Mouse (Mus musculus): ENCODE data around the gene Fsd2. TPM values are rescaled to one million over a fixed set of nuclear protein-coding genes. Genes with fewer than 3 reads are reported as not detected.
A peak's percentile ranks its signal among the peaks of the same experiment; 100 is the strongest.

The Fsd2 gene
- total and polyA plus RNA-seq, 2 experiments from 2014 or later, result 93.7 to 99.0 TPM

DNA sequence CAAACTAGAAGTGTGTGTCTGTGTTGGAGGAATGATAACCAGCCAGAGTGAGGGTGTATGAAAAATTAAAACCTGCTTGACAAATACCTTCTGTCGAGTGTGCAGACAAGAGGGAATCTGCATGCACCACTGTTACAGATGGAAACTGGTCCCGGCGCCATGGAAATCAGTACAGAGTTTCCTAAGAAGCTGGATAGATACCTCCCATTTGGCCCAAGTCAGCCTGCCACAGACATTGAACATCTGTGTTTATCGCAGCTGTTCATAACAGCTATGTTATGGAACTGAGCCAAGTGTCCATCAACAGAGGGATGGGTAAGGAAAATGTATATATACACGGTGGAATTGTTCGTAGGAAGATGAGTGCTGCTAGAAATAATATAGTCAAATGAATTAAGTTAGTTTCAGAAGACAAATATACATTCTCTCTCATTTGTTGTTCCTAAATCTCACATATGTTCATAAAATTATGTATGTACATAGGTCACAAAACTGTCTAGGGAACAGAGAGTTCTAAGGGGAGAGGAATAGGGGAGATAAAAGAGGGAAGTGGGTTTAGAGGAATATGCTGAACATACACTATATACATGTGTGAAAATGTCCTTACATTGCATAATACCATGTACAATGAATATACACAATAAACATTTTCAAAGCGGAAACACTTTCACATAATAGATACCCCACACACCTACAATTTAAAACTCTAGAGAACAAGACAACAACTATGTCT, 9.3 kb downstream of the Fsd2 start:
- H3K27me3 ChIP-seq (ENCODE audit: control insufficient read depth, insufficient read depth, low read length), result no peaks in the 10 kb centered on the region
- H3K4me1 ChIP-seq (ENCODE audit: control insufficient read depth, insufficient read depth), result peaks cover 10% of the 10 kb centered on the region
- ATAC-seq (ENCODE audit: insufficient read depth, low read depth) (no peak), DNase-seq (ENCODE audit: low spot score) (no peak)
- 0 out of 2 replicates have a peak, but pooled peaks cover 20% of the 10 kb centered on the region for H3K36me3 ChIP-seq (replicated peaks; ENCODE audit: control insufficient read depth, insufficient read depth, low read length)
- no peak overlapping the region for H3K4me2 ChIP-seq (ENCODE audit: low read depth, low read length)
- no peaks in the 10 kb centered on the region for H3K9me3 ChIP-seq (replicated peaks; ENCODE audit: control insufficient read depth, low read length)
- WGBS, result 38% methylated on average over 7 of the region's 7 CpGs
- no peak overlapping the region for H3K27ac ChIP-seq (ENCODE audit: low read depth)
- H3K9ac ChIP-seq (replicated peaks; ENCODE audit: low read depth, low read length), result no peak overlapping the region
- H3K4me3 ChIP-seq (ENCODE audit: low read depth, low read length), result no peak overlapping the region
- TF ChIP-seq EP300 (IDR thresholded peaks at IDR 0.05; ENCODE audit: low read depth), result no peak
- TF ChIP-seq CTCF (IDR thresholded peaks at IDR 0.05; ENCODE audit: low read depth), result no peak

DNA sequence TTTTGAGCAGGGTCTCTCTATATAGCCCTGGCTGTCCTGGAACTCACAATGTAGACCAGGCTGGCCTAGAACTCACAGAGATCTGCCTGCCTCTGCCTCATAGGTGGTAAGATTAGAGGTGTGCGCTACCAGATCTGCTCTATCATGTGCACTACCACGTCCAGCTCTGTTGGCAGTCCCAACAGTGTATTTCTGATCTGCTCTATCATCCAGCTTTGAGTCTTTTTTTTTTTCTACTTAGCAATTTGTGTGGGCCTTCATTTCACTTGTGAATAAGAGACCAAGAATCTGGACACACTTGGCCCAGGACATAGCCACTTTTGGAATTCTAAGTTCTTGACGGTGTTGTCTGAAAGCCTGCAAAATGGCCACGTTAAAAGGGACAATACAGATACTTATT, 9.9 kb downstream of the Fsd2 start:
- Histone ChIP-seq H3K4me3 (ENCODE audit: low read depth, low read length) (no peak overlapping the region), H3K36me3 (replicated peaks; ENCODE audit: control insufficient read depth, insufficient read depth, low read length) (0 out of 2 replicates have a peak, but pooled peaks cover 21% of the 10 kb centered on the region), H3K9me3 (replicated peaks; ENCODE audit: control insufficient read depth, low read length) (no peaks in the 10 kb centered on the region), H3K27ac (ENCODE audit: low read depth) (no peak overlapping the region), H3K27me3 (ENCODE audit: control insufficient read depth, insufficient read depth, low read length) (no peaks in the 10 kb centered on the region), H3K9ac (replicated peaks; ENCODE audit: low read depth, low read length) (no peak overlapping the region), H3K4me1 (ENCODE audit: control insufficient read depth, insufficient read depth) (peaks cover 10% of the 10 kb centered on the region), H3K4me2 (ENCODE audit: low read depth, low read length) (no peak overlapping the region)
- TF ChIP-seq EP300 (IDR thresholded peaks at IDR 0.05; ENCODE audit: low read depth) (no peak), CTCF (IDR thresholded peaks at IDR 0.05; ENCODE audit: low read depth) (no peak)
- 60% methylated on average over 4 of the region's 4 CpGs for WGBS
- DNase-seq (ENCODE audit: low spot score) (no peak), ATAC-seq (ENCODE audit: insufficient read depth, low read depth) (no peak)

DNA sequence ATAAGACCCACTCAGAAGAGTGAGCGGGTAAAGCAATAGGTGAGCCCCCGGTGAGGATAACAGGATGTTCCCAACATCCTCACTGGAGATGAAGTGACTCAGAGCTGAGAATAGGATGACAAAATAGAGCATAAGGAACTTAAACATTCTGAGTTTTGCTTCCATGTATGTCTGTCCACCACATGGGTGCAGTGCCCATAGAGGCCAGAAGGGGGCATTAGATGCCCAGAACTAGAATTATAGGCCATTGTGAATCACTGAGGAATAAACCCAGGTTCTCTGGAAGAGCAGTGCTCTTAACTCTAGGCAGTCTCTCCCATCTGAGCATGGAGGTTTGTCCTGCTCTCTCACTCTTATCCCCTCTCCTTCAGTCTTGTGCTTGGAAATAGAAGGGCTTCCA, 12.4 kb downstream of the Fsd2 start:
- TF ChIP-seq EP300 (IDR thresholded peaks at IDR 0.05; ENCODE audit: low read depth), result no peak
- peak; percentile 72 for TF ChIP-seq CTCF (IDR thresholded peaks at IDR 0.05; ENCODE audit: low read depth)
- DNase-seq (ENCODE audit: low spot score) (no peak), ATAC-seq (ENCODE audit: insufficient read depth, low read depth) (peak; percentile 41; the same call in 1 of the 2 replicates)
- H3K4me2 ChIP-seq (ENCODE audit: low read depth, low read length), result no peak overlapping the region
- peaks cover 31% of the 10 kb centered on the region for H3K36me3 ChIP-seq (replicated peaks; ENCODE audit: control insufficient read depth, insufficient read depth, low read length)
- 78% methylated on average over 2 of the region's 2 CpGs for WGBS
- no peak overlapping the region for H3K27ac ChIP-seq (ENCODE audit: low read depth)
- H3K9ac ChIP-seq (replicated peaks; ENCODE audit: low read depth, low read length), result no peak overlapping the region
- no peak overlapping the region for H3K4me3 ChIP-seq (ENCODE audit: low read depth, low read length)
- no peaks in the 10 kb centered on the region for H3K27me3 ChIP-seq (ENCODE audit: control insufficient read depth, insufficient read depth, low read length)
- H3K4me1 ChIP-seq (ENCODE audit: control insufficient read depth, insufficient read depth), result no peaks in the 10 kb centered on the region
- no peaks in the 10 kb centered on the region for H3K9me3 ChIP-seq (replicated peaks; ENCODE audit: control insufficient read depth, low read length)

DNA sequence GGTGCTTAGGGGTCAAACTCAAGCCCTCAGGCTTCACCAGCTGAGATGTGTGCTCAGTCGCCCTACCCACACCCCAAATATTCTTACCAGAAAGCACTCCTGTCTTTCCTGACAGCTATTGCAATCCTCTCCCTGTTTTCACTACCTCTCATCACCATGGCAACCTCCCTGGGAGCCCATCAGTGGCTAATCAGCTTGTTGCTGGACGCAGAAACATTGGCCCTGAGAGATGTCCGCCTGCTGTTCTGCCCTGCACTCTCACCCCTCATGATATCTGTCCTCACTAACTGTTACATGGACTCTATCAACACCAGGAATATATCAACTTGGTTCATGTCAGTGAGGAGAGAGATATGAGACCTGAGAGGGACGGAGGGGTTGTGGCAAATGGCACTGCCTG, 13.2 kb downstream of the Fsd2 start:
- Histone ChIP-seq H3K4me1 (ENCODE audit: control insufficient read depth, insufficient read depth) (no peaks in the 10 kb centered on the region), H3K9me3 (replicated peaks; ENCODE audit: control insufficient read depth, low read length) (no peaks in the 10 kb centered on the region), H3K4me3 (ENCODE audit: low read depth, low read length) (no peak overlapping the region), H3K9ac (replicated peaks; ENCODE audit: low read depth, low read length) (no peak overlapping the region), H3K4me2 (ENCODE audit: low read depth, low read length) (no peak overlapping the region), H3K27me3 (ENCODE audit: control insufficient read depth, insufficient read depth, low read length) (no peaks in the 10 kb centered on the region), H3K36me3 (replicated peaks; ENCODE audit: control insufficient read depth, insufficient read depth, low read length) (peaks cover 39% of the 10 kb centered on the region), H3K27ac (ENCODE audit: low read depth) (no peak overlapping the region)
- DNase-seq (ENCODE audit: low spot score) (no peak), ATAC-seq (ENCODE audit: insufficient read depth, low read depth) (no peak)
- TF ChIP-seq CTCF (IDR thresholded peaks at IDR 0.05; ENCODE audit: low read depth) (no peak), EP300 (IDR thresholded peaks at IDR 0.05; ENCODE audit: low read depth) (no peak)
- WGBS, result 43% methylated on average over 4 of the region's 4 CpGs

DNA sequence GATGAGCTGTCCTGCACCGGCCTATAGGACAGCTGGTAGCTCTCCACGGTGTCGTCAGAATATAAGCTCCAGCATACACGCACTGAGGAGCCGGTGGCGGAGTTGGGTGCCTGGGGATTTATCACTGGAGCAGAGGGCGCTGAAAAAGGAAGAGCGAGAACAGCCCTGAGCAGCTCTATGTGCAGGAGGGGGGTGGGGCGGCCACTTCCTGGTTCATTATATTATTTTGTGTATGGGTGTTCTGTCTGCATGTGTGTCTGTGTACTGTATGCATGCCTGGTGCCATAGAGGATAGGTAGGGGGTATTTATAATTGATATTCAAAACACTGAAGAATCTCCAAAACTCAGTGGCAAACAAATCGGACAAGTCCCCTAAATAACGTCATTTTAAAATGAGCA, 17.9 kb downstream of the Fsd2 start:
- no peak for TF ChIP-seq EP300 (IDR thresholded peaks at IDR 0.05; ENCODE audit: low read depth)
- no peak for TF ChIP-seq CTCF (IDR thresholded peaks at IDR 0.05; ENCODE audit: low read depth)
- H3K4me2 ChIP-seq (ENCODE audit: low read depth, low read length), result no peak overlapping the region
- H3K4me3 ChIP-seq (ENCODE audit: low read depth, low read length), result no peak overlapping the region
- ATAC-seq (ENCODE audit: insufficient read depth, low read depth) (no peak; the same call in 1 of the 2 replicates), DNase-seq (ENCODE audit: low spot score) (no peak)
- H3K27ac ChIP-seq (ENCODE audit: low read depth), result no peak overlapping the region
- no peak overlapping the region for H3K9ac ChIP-seq (replicated peaks; ENCODE audit: low read depth, low read length)
- H3K9me3 ChIP-seq (replicated peaks; ENCODE audit: control insufficient read depth, low read length), result no peaks in the 10 kb centered on the region
- 59% methylated on average over 11 of the region's 11 CpGs for WGBS
- H3K27me3 ChIP-seq (ENCODE audit: control insufficient read depth, insufficient read depth, low read length), result no peaks in the 10 kb centered on the region
- no peaks in the 10 kb centered on the region for H3K4me1 ChIP-seq (ENCODE audit: control insufficient read depth, insufficient read depth)
- peaks cover 76% of the 10 kb centered on the region for H3K36me3 ChIP-seq (replicated peaks; ENCODE audit: control insufficient read depth, insufficient read depth, low read length)

DNA sequence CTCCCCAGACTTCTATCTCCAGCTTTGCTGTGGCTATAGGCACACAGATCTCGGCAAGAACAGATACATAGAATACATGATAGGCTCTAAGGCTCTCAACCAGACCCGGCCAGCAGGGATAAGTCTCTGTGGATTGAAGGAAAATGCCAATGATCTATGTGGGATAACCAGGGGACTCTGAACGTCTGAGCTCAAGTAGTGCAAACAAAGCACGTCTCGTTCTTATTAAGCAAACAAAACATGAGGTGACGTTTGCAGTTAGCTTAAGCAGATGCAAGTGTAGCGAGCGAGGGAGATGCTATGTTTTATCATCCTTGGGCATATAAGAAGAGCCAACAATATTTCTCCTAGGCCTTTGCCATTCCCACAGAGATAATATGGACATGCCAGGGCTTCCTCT, 23.8 kb downstream of the Fsd2 start:
- H3K9me3 ChIP-seq (replicated peaks; ENCODE audit: control insufficient read depth, low read length), result no peaks in the 10 kb centered on the region
- ATAC-seq (ENCODE audit: insufficient read depth, low read depth), result no peak

More for the DNA sequence above, 23.8 kb downstream of the Fsd2 start:
- no peak overlapping the region for H3K9ac ChIP-seq (replicated peaks; ENCODE audit: low read depth, low read length)
- no peak for TF ChIP-seq EP300 (IDR thresholded peaks at IDR 0.05; ENCODE audit: low read depth)
- TF ChIP-seq CTCF (IDR thresholded peaks at IDR 0.05; ENCODE audit: low read depth), result no peak
- no peaks in the 10 kb centered on the region for H3K27me3 ChIP-seq (ENCODE audit: control insufficient read depth, insufficient read depth, low read length)
- H3K4me1 ChIP-seq (ENCODE audit: control insufficient read depth, insufficient read depth), result no peaks in the 10 kb centered on the region
- no peak overlapping the region for H3K4me3 ChIP-seq (ENCODE audit: low read depth, low read length)
- peaks cover 88% of the 10 kb centered on the region for H3K36me3 ChIP-seq (replicated peaks; ENCODE audit: control insufficient read depth, insufficient read depth, low read length)
- no peak overlapping the region for H3K27ac ChIP-seq (ENCODE audit: low read depth)
- H3K4me2 ChIP-seq (ENCODE audit: low read depth, low read length), result no peak overlapping the region
- WGBS, result 84% methylated on average over 8 of the region's 8 CpGs
- DNase-seq (ENCODE audit: low spot score), result no peak
